Mouse (Mus musculus): ENCODE data around the gene Gm20594.

Gm20594 gene

GRCm38 (mm10) chr6:79817616-79818015 is at the start of gene Gm20594:
TSS of gene Gm20594 (plus strand) at chr6:79817916.
- no peak for DNase-seq (ENCODE audit: low spot score in 2 of 2)

DNA sequence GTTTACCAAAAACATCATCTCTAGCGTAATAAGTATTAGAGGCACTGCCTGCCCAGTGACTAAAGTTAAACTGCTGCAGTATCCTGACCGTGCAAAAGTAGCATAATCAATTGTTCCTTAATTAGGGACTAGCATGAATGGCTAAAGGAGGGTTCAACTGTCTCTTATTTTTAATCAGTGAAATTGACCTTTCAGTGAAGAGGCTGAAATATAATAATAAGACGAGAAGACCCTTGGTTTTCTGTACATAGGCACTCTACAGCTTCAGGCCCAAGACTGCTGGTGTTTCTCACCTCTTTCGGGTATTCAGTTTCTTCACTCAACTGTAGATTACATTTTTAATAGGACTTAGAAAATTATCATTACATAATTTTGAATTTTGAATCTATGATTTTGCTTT is 398 bp downstream of the Gm20594 start:
- no peak for DNase-seq (ENCODE audit: low spot score in 2 of 2)

DNA sequence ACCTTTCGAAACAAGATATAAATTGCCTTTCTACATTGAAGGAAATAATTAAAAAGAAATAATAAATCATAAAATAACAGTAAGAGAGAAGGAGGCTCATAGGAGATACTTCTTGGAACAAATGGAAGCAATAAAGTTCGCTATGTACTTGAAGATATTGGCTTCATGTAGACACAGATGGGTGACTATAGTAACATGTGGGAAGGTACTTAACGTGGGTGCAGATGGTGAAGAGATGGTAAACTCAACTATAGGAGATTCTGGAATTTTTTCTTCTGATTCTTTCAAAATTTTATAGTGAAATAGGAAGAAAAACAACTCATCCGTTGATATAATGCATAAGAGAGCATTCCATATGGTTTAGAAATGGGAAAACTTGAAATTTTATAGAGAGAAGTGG is 16.1 kb downstream of the Gm20594 start:
- DNase-seq (ENCODE audit: low spot score in 2 of 2): no peak

- DNase-seq (ENCODE audit: low spot score in 2 of 2): no peak
Observed at GRCm38 (mm10) chr6:79846829-79847228, 29.1 kb downstream of the Gm20594 start.
